Mouse (Mus musculus) left cerebral cortex, postnatal 10 days (tissue): ENCODE results near the gene Serpinf2. TPM values are rescaled to one million over a fixed set of nuclear protein-coding genes. Genes with fewer than 3 reads are reported as not detected.

Experiments used
- DNase-seq, 2 experiments: peaks; one replicate each; pipeline ENCODE4 v3.0.0; 2021 to 2022; ENCODE audit warnings: low spot score in 2 of 2, mixed read lengths in 1 of 2; ENCODE audit errors: extremely low spot score in 1 of 2
- intact Hi-C: fragments of 180-260 bp; cut with DNase I; formaldehyde crosslinking; loops from one replicate; pipeline ENCODE4 v1.15.1; 2025
- total RNA-seq, 2 experiments: library from RNA; stranded (reverse); gene quantifications; 2 replicates each; pipeline ENCODE4 v1.2.3; 2021

The Serpinf2 gene
- not detected for total RNA-seq

DNA sequence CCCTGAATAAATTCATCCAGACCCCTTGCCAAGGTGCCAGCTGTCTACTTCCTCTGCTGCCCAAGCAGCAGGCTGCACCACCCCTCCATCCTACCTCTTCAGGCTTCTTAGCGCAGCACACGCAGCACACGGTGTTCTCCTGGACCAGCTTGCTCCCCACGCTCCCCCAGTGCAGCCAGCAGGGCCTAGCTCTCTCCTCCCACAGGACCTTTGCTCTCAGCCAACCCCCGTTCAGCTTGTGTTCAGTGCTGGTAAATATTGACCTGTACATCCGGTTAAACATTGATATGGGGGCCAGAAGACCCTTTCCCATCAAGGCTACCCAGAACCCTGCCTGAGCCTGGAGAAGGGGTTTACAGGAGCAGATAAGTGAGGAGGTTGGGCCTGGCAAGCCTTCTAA lies at the start of gene Serpinf2:
TSS of gene Serpinf2 (minus strand) at position 229 of the 400 bp plus-strand sequence.
- DNase-seq = no peak
- intact Hi-C loops = no loop called here

DNA sequence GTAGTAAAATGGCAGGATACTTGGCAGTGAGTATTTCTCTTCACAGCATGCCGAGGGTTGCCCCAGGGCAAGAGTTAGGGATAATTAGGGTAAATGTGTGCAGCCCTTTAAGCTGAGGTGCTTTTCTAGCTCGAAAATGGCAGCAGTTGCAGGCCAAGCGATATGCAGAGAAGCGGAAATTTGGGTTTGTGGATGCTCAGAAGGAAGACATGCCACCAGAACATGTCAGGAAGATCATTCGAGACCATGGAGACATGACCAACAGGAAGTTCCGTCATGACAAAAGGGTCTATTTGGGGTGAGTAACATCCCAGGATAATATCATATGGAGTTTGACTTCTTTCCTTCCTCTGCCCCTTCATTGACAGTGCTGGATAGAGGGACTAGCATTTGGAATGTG lies 48.1 kb upstream of the Serpinf2 start:
- no peak for DNase-seq
- intact Hi-C loops = no loop called here

DNA sequence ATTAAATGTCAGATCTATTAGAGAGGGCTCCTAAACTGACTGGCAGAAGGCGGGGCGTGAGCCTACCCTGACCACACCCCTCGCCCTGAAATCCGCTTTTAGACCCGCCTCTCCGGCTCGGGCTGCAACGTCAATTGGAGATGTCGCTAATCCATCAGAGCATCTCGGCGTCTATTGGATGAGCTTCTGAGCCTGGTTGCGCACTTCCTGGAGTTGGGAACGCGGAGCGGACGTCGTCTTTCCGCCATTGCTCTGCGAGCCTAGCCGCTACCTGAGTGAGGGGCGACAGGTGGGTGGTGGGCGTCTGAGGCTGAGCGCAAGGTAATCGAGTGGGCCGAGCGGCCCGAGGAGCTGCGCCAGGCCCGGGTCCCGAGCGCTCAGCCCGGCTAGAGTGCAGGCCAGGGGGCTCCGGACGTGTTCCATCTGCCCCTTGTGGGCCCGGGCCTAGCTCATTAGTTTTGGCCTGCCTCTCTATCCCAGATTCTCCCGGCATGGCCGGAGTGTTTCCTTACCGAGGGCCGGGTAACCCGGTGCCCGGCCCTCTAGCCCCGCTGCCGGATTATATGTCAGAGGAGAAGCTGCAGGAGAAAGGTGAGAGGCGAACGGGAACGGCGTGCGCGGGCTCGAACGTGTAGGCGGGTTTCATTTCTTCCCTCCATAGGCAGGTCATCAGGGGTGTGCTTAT lies 47.4 kb upstream of the Serpinf2 start, which contains the start of gene Prpf8:
TSS of gene Prpf8 (plus strand) at position 216 of the 685 bp plus-strand sequence.
- intact Hi-C loops = no loop called here
- DNase-seq = peak; percentile 96 to 98

DNA sequence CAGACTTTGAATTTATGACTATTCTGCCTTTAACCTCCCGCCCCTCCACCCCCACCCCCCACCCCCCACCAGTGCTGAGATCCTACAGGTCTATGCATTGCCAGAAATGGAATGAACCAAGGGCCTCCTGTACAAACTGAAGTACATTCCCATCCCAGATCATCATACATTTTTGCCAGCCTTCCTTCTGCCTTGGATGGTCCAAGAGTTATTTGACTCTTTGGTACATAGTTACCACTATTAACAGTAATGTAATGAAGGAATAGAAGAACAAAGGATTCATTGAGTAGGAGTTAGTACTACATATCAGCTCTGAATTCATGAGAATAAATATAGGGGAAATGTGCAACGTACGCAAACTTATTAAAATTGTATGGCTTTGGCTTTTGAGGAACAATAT lies 46.8 kb upstream of the Serpinf2 start:
- intact Hi-C loops = no loop called here
- DNase-seq = no peak

DNA sequence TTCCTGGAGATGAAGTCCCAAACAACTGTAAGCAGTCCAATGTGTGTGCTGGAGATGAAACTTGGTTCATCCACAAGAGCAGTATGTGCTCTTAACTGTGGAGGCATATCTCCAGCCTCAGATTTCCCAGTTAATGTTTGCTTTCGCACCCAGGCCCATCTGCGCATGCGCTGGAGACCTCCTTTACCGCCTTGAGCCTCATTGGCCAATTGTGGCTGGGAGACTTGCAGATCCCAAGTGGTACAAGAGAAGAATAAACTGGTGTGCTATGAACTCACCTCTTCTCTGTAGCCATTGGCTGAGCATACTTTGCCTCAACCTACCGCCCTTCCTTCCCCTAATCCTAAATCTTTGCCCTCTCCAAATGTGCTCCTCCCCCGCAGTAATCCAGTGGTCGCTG lies 34.0 kb upstream of the Serpinf2 start:
- DNase-seq = no peak
- intact Hi-C loops = no loop called here

DNA sequence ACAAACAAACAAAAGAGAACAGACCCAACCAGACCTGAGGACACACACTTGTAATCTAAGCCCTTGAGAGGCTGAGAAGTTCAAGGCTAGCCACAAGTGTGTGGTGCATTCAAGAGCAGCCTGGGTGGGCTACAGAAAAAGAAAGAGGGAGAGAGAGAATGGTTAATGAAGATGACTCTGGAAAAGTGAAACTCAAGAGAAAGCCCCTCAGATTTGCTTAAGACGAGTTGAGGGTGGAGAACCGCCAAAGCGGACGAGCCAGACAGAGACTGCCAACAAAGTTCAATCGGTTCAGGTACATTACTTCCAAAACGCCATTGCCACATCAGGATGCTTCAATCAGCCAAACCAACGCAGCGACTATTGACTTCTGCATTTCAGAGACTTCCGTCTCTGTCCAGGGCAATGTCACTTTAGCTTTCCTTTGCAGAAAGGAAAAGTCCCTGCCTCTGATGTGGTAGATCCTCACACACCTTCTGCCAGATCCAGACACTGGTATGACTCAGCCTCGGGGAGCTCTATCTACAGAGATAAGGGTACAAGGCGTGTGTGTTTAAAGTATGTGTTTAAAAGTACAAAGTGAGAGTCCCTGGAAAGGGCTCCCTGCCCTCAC lies 33.2 kb upstream of the Serpinf2 start:
- intact Hi-C loops = no loop called here
- no peak for DNase-seq

DNA sequence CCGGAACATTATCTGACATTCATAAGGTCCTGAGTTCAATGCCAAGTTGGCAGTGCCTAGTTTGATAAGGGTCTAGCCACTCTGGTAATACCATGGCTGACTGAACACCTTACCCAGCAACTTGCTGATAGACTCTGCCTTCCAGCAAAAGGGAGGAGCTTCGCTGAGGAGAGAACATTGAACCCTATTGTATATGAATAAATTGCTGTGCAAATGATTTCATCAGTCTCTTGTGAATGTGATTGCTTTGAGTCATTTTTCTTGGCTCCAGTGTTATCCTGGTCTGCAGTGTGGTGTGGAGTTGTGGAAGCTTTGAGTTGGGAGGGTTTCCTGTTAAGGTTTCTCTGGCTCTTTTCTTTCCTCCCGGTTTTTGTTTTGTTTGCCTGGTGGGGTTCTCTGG lies 31.3 kb upstream of the Serpinf2 start:
- DNase-seq = no peak
- intact Hi-C loops = no loop called here

DNA sequence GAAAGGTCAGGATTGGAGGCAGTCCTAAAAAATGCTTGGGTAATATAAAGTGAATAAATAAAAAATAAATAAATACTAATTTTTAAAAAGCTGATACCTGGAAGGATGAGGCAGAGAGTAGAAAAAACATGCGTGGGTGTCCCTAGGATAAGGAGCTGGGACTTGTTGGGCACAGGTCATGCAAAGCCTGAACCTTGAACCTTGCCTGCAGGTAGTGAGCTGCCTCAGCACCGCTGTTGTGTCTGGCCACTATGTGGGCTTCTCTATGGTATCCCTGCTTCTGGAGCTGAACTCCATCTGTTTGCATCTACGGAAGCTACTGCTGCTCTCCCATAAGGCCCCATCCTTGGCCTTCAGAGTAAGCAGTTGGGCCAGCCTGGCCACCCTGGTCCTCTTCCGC lies 29.9 kb upstream of the Serpinf2 start:
- DNase-seq = no peak
- intact Hi-C loops = no loop called here

DNA sequence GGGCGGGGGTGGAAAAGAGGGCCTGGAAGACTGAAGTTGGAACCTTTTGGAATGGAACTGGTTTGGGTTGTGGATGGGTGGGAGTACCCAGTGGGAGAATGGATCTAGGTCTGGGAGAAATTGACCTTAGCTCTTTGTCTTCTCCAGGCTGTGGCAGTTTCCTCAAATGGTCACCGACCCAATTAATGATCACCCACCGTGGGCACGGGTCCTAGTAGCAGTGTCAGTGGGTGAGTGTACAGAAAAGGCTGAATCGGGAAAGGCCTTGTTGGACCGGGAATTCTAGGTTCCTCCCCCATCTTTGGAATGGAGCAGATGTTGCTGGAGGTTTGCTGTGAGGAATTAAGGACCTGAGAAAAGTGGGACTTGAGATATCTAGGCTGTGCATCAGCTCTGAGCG lies 29.0 kb upstream of the Serpinf2 start:
- intact Hi-C loops = no loop called here
- no peak for DNase-seq

DNA sequence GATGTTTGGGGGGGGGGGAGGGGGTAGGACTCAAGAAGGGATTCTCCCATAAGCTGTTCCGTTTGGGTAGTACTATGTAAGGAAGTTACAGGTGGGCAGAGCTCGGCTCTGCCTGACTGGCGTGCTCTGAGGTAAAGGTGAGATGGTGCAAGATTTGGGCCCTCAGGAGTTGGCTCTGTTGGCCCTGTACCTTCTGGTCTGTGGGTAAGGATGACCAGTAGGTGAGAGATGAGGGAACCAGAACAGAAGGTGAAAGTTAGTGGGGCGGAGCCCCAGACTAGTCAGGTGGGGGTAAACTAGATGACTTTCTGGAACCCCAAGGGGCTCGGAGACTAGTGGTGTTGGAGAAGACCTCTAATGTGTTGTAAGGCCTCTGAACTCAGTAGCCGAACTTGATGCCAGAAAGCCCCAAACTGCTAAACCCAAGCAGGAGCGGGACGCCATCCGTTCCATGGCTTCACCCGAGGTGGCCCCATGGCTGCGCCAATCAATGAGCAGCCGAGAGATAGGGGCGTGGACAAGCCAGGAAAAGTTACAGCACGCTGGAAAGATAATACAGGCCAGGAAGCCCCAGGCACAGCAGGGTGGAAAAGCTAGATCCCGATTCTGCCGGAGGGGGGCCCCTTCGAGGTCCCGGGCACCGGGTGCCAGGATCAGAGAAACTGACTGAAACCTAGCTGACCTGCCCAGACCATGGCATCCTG lies 28.3 kb upstream of the Serpinf2 start:
- DNase-seq = peak in 1 of 2 experiments; percentile 70
- intact Hi-C loops = no loop called here

DNA sequence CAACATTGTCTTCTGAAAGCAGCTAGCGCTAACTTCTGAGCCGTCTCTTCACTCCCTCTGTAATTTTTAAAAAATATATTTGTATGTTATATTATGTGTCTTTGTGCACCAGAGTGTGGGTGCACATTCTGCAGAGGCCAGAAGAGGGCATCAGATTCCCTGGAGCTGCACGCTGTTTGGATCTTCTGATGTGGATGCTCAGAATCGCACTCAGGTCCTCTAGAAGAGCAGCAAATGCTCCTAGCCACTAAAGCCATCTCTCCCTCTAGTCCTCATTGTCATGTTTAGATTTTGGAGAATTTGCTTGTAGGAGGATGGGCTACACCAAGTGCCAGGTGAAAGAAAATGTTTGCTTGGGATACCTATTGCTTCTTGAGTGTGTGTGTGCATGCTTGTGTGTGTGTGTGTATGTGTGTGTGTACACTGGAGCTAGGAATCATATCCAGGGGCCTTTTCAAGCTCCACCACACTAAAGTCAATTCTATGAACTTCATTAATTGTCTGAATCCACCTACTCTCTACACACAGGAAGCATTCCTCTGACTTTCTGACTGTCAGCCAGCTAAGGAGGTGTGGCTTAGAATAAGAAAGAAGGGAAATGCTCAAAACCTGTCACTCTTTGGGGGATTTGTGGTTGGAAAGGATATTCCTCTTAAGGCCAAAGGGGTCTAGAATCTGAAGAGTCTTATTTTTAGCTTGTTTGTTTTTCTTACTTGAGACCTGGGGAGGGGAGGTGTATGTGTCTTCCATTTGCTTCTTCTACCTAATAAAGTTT lies 27.5 kb upstream of the Serpinf2 start:
- DNase-seq = no peak
- intact Hi-C loops = no loop called here

DNA sequence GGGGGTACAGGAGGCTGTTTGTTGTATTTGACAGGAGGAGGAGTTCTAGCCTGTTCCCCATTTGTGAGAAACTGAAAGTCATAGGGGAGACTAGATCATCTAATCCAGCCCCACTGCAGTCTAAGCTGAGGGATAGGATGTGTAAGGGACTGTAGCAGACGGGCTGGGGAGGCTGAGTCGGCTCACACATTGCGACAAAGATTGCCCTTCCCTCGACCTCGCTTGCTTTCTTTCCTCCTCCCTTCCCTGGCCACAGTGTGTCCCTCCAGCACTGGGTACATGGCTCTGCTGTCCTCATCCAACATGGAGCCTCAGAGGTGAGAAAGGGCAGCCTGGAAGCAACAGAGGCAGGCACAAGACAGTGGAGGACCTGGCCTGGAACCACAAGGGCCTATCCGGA lies 25.7 kb upstream of the Serpinf2 start:
- intact Hi-C loops = no loop called here
- no peak for DNase-seq

DNA sequence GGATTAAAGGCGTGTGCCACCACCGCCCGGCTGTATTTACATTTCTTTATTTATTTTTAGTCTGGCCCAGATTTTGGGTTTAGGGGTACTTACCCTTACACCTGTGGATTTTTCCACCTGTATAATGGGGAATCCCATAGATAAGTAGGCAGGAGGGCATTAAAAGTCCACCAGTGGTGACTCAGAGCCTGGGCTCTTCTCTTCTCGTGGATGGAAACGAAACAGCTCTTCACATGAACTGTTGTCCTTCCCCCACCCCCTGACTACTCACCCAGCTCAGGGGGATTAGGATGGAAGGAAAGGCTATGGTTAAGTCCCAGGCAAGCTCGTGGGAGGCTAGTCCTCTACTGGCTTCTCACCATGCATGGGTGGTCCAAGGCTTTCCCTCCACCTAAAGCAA lies 25.0 kb upstream of the Serpinf2 start:
- intact Hi-C loops = no loop called here

DNA sequence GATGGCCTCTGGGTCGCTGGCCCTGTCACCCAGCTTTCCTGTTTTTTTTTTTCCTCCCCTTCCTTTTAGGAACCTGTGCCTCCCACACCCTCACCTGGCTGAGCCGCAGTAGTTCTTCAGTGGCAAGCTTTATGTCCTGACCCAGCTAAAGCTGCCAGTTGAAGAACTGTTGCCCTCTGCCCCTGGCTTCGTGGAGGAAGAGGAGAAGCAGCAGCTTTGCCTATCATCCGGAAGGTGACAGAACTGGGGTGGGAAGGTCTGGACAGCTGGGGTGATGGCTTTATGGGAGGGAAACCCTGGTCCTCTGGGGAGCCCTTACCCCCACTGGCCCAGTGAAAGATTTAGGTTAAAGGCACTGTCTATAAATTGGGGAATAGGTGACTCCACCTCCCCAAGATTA lies 24.2 kb upstream of the Serpinf2 start:
- DNase-seq = no peak
- intact Hi-C loops = no loop called here

More for the DNA sequence above, 25.0 kb upstream of the Serpinf2 start:
- no peak for DNase-seq

DNA sequence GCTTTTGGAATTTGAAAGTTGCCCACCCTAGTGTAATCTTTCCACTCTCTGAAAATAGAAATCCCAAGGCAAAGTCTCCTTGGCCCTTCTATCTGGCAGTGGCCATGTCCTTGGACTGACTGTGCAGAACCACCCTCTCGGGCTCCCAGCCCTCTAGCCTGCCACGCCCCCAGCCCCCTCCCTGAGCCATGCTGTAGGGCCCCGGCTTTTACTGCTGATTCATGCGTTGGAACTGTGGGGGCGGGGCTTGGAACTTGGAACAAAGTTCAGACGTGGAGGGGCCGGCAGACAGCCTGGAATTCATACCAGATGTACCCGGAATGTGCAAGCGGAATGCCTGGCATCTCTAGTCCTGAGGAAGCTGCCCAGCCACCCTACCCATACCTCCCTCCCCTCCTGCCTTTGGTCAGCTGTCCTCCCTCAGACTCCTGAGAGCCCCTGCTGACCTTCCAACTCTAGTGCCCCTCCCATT lies 23.5 kb upstream of the Serpinf2 start:
- intact Hi-C loops = no loop called here
- peak in 1 of 2 experiments; percentile 94 for DNase-seq

DNA sequence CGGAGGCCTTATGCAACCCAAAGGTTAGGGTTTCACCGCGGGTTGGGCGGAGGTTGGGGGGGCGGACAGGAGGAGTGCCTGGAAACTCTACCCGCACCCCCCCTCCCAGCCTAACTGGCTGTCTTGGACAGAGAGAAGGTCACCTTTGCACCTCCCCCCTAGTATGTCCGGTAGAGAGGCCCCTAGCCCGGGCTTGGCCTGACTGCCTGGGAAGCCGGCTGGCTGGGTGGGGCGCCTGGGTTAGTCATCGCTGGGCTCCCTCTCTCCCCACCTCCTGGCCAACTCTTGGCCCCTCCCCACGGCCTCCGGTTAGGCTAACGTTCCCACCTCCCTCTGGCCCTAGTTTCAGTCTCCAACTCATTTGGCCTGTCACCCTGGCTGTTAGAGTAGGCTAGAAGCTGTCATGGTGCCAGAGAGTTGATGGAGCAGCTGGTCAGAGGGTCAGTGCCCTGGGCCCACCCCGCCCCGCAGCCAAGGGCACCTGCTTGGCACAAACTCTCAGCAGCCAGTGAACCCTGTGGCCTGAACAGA lies 22.9 kb upstream of the Serpinf2 start:
- intact Hi-C loops = no loop called here
- peak in 1 of 2 experiments; percentile 83 for DNase-seq

DNA sequence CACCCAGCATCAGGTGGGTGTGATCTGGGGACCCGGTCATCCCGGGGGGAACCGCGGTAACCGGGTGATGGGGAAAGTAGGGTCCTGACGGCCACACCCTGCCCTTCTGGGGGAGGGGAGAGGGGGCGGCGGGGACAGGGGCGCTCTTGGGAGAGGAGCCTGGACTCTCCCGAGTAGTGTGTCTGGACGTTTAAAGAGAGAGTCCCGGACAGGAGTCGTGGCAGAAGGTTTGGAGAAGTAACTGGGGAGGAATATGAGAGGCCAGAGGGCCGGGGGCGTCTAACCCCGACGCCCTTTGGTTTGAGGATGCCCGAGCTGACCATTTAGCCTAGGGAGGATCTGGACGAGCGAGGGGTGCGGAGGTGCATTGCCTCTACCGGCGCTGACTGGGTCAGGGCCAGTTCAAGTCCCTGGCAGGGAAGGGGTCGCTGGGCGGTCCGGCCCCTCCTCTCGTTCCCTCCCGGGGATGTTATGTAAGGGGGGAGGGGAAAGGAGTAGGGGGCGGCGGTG lies 22.4 kb upstream of the Serpinf2 start:
- intact Hi-C loops = no loop called here
- DNase-seq = no peak

DNA sequence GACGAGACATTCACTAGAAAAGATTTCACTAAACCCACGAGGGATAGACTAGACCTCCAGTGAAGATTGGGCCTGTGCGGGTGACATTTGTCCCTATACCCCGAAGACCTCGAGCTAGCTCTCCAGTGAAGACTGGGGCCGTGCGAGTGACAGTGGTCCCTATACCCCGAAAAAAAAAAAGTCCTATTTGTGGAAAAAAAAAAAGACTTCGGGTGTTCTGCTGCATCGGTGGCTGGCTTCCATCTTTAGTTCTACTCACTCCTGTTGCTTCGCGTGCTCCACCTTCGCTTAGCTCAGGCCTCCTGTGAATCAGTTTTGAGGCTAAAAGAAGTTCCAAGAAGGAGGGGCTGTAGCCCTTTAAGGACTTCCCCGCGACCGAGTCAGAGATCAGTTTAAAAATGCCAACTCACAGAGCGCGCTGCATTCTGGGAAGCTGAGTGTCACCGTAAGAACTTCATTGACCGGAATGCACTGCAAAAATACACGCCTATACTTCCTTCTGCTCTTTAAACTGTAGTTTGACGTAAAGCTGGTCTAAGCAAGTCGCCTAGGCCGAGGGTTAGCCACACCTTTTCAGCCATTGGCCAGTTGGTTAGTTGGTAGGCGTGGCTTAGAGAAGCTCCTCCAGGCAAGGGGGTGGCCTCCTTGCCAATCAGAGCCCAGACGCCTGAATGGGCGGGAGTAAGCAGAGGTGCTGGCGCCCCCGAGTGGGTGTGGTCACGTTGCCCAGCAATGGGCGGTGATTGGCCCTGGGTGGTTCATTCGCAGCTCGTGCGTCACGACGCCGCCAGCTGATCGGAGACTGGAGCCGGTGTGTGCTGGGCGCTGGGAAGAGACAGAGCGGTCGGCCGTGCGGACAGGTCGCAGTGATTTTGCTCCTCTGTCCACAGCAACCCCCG lies 21.7 kb upstream of the Serpinf2 start, which contains the start of gene Tlcd2:
TSS of gene Tlcd2 (plus strand) at position 872 of the 899 bp plus-strand sequence.
- intact Hi-C loops = no loop called here
- DNase-seq = peak; percentile 100
